Mouse (Mus musculus) forebrain, postnatal 0 days (tissue): ENCODE measurements at regions not wholly inside any gene's neighbourhood (a gene's known extent, or its start where the extent isn't known, plus 50 kb on each side); places are given as distances from the start of the nearest gene placed in this dataset.

Experiments used
- ATAC-seq: fragments of 200-750 bp; cut with Nextera tagmentation; 2 replicates; pipeline ENCODE4 v1.8.0; 2017; ENCODE audit warnings: mild to moderate bottlenecking, moderate library complexity
- DNase-seq: peaks from one replicate; pipeline ENCODE4 v3.0.0-alpha.2; 2015
- H3K27ac ChIP-seq: fragments of 300-500 bp; sonication (generic); 2 replicates; pipeline ENCODE4 v1.5.1; 2014; ENCODE audit warnings: low read depth, mild to moderate bottlenecking, antibody characterized with exemption, low read length, moderate library complexity, mixed read lengths
- H3K27me3 ChIP-seq: fragments of 300-500 bp; sonication (generic); 2 replicates; pipeline ENCODE4 v1.6.1; 2014; ENCODE audit warnings: mild to moderate bottlenecking, low read length, mixed read lengths; ENCODE audit not compliant: insufficient read depth
- H3K36me3 ChIP-seq: fragments of 300-500 bp; sonication (generic); 2 replicates; pipeline ENCODE4 v1.6.1; 2014; ENCODE audit warnings: mild to moderate bottlenecking, moderate library complexity; ENCODE audit not compliant: insufficient read depth
- H3K4me1 ChIP-seq: fragments of 300-500 bp; sonication (generic); 2 replicates; pipeline ENCODE4 v1.6.1; 2014; ENCODE audit warnings: antibody characterized with exemption; ENCODE audit not compliant: insufficient read depth
- H3K4me2 ChIP-seq: fragments of 300-500 bp; sonication (generic); 2 replicates; pipeline ENCODE4 v1.6.1; 2014; ENCODE audit warnings: low read depth, mild to moderate bottlenecking, moderate library complexity
- H3K4me3 ChIP-seq: fragments of 300-500 bp; sonication (generic); 2 replicates; pipeline ENCODE4 v1.5.1; 2014; ENCODE audit warnings: low read depth, low read length, mixed read lengths
- H3K9ac ChIP-seq: fragments of 300-500 bp; sonication (generic); 2 replicates; pipeline ENCODE4 v1.6.1; 2014; ENCODE audit warnings: mild to moderate bottlenecking
- H3K9me3 ChIP-seq: fragments of 300-500 bp; sonication (generic); 2 replicates; pipeline ENCODE4 v1.6.1; 2016; ENCODE audit warnings: low read length
- CTCF ChIP-seq: sonication (generic); IDR thresholded peaks from 2 replicates; pipeline ENCODE4 v1.5.1; 2016; ENCODE audit warnings: antibody characterized with exemption, control low read depth, low read depth
- WGBS: fragments of 180-500 bp; shearing (Covaris S2); extraction: QIAGEN DNeasy Blood & Tissue Kit; methylation state at CpG from one replicate; pipeline ENCODE4 v1.1.7; 2014; 5-methylcytosine and 5-hydroxymethylcytosine counted together

- H3K4me2 ChIP-seq = no peak overlapping the region
- 91% methylated on average over 3 of the region's 3 CpGs for WGBS
- no peak overlapping the region for H3K9ac ChIP-seq
- no peaks in the 10 kb centered on the region for H3K27me3 ChIP-seq
- H3K4me3 ChIP-seq = no peak overlapping the region
- no peak for TF ChIP-seq CTCF
- DNase-seq (no peak), ATAC-seq (no peak)
- H3K9me3 ChIP-seq = no peaks in the 10 kb centered on the region
- H3K36me3 ChIP-seq = no peaks in the 10 kb centered on the region
- no peaks in the 10 kb centered on the region for H3K4me1 ChIP-seq
- no peak overlapping the region for H3K27ac ChIP-seq
Measured at GRCm38 (mm10) chr8:42017786-42018185, 600.9 kb upstream of the Frg1 start.

DNA sequence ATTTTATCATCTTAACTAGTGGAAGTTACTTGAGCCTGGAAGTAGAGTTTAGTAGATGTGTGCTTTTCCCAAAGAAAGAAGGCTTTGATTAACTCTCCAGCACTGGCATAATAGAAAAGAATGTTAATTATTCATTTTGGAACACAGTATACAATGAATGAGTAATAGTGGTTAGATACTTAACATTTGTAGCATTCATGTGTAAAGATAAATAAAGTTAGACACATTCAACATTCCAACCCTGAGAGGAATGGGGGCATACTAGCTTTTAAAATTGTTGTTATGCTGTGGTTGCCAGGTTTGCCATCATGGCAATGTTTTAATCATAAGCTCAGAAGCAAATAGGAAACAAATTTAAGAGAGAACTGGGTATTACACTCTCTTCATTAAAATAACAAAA is 586.3 kb upstream of the Frg1 start:
- ATAC-seq (no peak), DNase-seq (no peak)
- Histone ChIP-seq H3K27ac (no peak overlapping the region), H3K27me3 (no peaks in the 10 kb centered on the region), H3K36me3 (no peaks in the 10 kb centered on the region), H3K4me1 (no peaks in the 10 kb centered on the region), H3K9ac (no peak overlapping the region), H3K9me3 (no peaks in the 10 kb centered on the region), H3K4me3 (no peak overlapping the region), H3K4me2 (no peak overlapping the region)
- TF ChIP-seq CTCF = no peak

GRCm38 (mm10) chr8:41989040-41989501 is 572.2 kb upstream of the Frg1 start:
- no peaks in the 10 kb centered on the region for H3K4me1 ChIP-seq
- H3K36me3 ChIP-seq = no peaks in the 10 kb centered on the region
- no peak for TF ChIP-seq CTCF
- ATAC-seq (no peak), DNase-seq (no peak)
- no peak overlapping the region for H3K9ac ChIP-seq
- H3K27ac ChIP-seq = no peak overlapping the region
- no peaks in the 10 kb centered on the region for H3K27me3 ChIP-seq
- WGBS = 39% methylated on average over 8 of the region's 8 CpGs
- H3K4me3 ChIP-seq = no peak overlapping the region
- no peaks in the 10 kb centered on the region for H3K9me3 ChIP-seq
- H3K4me2 ChIP-seq = no peak overlapping the region

DNA sequence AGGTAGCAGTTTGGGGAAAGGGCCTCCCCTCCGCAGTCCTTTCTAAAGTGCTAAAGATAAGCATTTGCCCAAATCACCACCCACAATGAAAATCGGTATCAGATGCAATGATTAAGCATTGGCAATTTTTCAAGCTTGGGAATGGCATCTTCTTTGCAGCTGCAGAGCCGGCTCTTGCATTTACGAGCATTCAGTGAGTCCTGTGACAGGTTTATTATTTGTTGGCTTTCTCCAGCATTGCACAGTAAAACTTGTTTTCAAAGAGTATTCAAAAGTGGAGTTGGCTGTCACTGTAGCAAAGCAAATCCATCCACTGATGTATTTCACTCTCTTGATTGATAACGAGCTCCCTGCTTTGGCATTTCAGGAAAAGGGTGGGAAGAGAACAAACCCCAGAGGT is 571.3 kb upstream of the Frg1 start:
- Histone ChIP-seq H3K27ac (no peak overlapping the region), H3K4me1 (no peaks in the 10 kb centered on the region), H3K9ac (no peak overlapping the region), H3K4me3 (no peak overlapping the region), H3K36me3 (no peaks in the 10 kb centered on the region), H3K9me3 (no peaks in the 10 kb centered on the region), H3K4me2 (no peak overlapping the region), H3K27me3 (no peaks in the 10 kb centered on the region)
- 29% methylated on average over 5 of the region's 5 CpGs for WGBS
- ATAC-seq (no peak), DNase-seq (no peak)
- no peak for TF ChIP-seq CTCF

DNA sequence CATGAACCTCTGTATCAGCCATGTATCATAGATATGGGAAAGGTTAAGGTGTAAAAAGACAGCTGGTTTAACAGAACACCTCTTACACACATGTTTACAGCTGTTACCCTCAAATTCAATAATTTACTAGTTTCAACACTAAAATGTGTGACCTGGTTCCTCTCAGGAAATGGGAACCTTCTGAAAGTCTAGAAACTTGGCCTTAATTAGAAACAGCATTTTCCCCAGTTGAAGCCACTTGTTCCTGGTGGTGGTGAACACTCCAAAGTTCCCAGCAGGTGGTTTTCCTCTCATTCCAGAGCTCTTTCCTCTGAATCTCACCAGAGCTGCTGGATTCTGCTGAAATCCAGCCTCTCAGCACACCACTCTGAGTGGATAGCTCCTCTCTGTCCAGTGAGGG is 570.5 kb upstream of the Frg1 start:
- DNase-seq = no peak
- ATAC-seq = no peak

GRCm38 (mm10) chr8:41972416-41972815 is 555.5 kb upstream of the Frg1 start:
- H3K4me1 ChIP-seq = no peaks in the 10 kb centered on the region
- H3K9me3 ChIP-seq = no peaks in the 10 kb centered on the region
- ATAC-seq = no peak
- H3K9ac ChIP-seq = no peak overlapping the region
- DNase-seq = no peak
- H3K36me3 ChIP-seq = no peaks in the 10 kb centered on the region
- H3K4me3 ChIP-seq = no peak overlapping the region
- 85% methylated on average over 2 of the region's 2 CpGs for WGBS
- no peak for TF ChIP-seq CTCF
- H3K4me2 ChIP-seq = no peak overlapping the region
- no peak overlapping the region for H3K27ac ChIP-seq
- H3K27me3 ChIP-seq = no peaks in the 10 kb centered on the region

More for the DNA sequence above, 570.5 kb upstream of the Frg1 start:
- Histone ChIP-seq H3K9ac (no peak overlapping the region), H3K9me3 (no peaks in the 10 kb centered on the region), H3K36me3 (no peaks in the 10 kb centered on the region), H3K27ac (no peak overlapping the region), H3K4me2 (no peak overlapping the region), H3K27me3 (no peaks in the 10 kb centered on the region), H3K4me1 (no peaks in the 10 kb centered on the region), H3K4me3 (no peak overlapping the region)
- no peak for TF ChIP-seq CTCF

- no peaks in the 10 kb centered on the region for H3K9me3 ChIP-seq
- no peak for ATAC-seq
- H3K27me3 ChIP-seq = no peaks in the 10 kb centered on the region
- no peak for DNase-seq
- H3K27ac ChIP-seq = no peak overlapping the region
- no peak overlapping the region for H3K4me3 ChIP-seq
- WGBS = 47% methylated on average over 3 of the region's 3 CpGs
- TF ChIP-seq CTCF = no peak
- H3K9ac ChIP-seq = no peak overlapping the region
- H3K4me2 ChIP-seq = no peak overlapping the region
- no peaks in the 10 kb centered on the region for H3K4me1 ChIP-seq
- H3K36me3 ChIP-seq = no peaks in the 10 kb centered on the region
Measured at GRCm38 (mm10) chr8:41970536-41970935, 553.7 kb upstream of the Frg1 start.

DNA sequence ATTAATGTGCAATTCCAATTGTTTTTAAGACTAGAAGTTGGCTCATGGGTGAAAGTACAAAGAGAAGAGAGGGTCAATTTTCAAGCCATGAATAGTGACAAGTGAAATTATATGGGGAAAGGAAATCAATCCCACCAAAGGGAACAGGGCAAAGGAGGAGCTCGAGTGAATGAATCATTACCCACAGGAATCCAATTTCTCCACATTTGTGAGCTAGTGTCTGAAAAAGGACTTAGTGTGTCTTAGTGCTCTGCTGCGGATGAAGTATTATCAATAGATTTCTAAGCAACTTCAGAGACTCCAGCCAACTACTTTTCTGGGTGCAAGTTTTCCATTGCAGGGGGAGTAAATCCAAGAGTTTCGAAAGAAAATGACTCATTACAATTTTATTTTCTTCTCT is 552.5 kb upstream of the Frg1 start:
- H3K27me3 ChIP-seq = no peaks in the 10 kb centered on the region
- WGBS = 82% methylated on average over 3 of the region's 3 CpGs
- H3K27ac ChIP-seq = no peak overlapping the region
- DNase-seq (no peak), ATAC-seq (no peak)
- H3K9ac ChIP-seq = no peak overlapping the region
- no peaks in the 10 kb centered on the region for H3K36me3 ChIP-seq
- no peaks in the 10 kb centered on the region for H3K4me1 ChIP-seq
- H3K4me3 ChIP-seq = no peak overlapping the region
- no peak overlapping the region for H3K4me2 ChIP-seq
- no peak for TF ChIP-seq CTCF
- no peaks in the 10 kb centered on the region for H3K9me3 ChIP-seq
